Mouse (Mus musculus) skeletal muscle tissue, adult 2 months (tissue): ENCODE results near the gene Abcg1.

Experiments
- DNase-seq: peaks from one replicate; pipeline ENCODE4 v3.0.0-alpha.2; 2012; ENCODE audit warnings: low read depth, low spot score

The Abcg1 gene

DNA sequence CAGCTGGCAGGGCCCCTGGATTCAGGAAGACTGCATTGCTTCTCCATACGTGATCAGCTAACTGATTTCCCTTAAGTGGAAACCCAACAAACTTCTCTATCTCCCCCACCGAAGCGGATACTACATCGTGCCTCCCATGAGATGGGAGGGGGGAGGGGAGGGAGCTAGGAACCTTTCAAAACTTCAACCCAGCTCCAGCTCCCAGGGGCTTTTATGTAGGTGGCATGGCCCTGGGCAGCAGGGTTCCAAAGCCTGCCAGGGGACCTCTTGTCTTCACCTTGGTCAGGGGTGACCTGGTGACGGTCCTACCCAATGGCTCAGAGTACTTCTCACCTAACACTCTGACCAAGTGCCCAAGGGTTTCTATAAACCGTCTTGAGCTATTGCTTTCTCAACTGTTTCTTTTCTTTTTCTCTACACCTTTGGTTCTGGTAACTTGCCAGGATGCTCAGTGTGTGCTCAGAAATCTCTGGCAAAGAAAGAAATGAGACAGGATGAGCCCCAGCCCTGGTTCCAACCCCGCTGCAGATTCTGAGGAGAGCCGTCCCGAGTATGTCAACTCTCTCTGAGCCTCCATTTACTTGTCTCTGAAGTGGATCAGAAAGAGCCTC is 71.3 kb downstream of the Abcg1 start:
- DNase-seq: no peak

DNA sequence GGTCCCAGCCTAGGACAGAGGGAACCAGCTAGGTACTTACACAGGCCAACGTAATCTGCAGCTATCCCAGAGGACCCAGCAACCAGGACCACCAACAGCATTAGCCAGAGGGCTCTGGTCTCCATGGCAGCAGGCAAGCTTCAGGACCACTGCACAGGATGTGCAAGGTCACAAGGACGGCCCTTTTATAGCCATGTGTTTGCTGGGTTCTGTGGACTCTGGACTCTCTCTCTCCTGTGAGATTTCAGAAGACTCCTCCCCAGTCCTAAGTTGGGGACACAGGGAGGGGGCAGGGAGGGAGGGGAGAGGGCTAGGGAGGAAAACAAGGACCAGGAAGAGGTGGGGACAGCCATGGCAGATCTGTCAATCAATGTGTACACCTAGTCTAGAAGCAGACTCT is 72.0 kb downstream of the Abcg1 start, which contains the start of gene Tff3:
Gene Tff3, minus strand, starts transcription at position 195 of the 400 bp plus-strand sequence.
- no peak for DNase-seq

DNA sequence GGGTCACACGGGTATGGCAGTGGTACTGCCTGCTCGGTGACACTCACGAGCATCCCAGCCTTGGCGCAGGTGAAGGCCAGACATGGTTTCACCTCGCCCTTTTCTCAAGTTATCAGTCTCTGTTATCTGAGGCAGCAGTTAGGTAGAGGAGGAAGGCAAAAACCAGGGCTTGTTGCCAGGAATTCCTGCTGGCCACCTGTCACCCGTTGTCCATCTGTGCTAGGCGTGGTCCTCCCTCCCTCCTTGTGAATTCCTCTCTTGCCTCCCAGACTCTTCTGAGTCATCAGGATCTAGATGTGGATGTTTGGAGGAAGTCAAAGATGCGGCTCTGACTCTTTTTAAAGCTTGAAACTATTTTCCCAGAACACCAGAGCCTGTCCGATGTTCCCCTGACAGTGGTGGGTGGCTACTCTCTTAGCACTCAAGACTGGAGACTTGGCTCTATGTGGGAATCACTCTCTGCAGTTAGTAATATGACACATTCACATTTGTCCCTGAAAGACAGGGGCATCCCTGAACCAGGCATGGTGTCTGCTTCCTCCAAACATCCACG is 73.9 kb downstream of the Abcg1 start:
- DNase-seq: no peak

- no peak for DNase-seq
Observed at GRCm38 (mm10) chr17:31133776-31134175, 76.3 kb downstream of the Abcg1 start.

DNA sequence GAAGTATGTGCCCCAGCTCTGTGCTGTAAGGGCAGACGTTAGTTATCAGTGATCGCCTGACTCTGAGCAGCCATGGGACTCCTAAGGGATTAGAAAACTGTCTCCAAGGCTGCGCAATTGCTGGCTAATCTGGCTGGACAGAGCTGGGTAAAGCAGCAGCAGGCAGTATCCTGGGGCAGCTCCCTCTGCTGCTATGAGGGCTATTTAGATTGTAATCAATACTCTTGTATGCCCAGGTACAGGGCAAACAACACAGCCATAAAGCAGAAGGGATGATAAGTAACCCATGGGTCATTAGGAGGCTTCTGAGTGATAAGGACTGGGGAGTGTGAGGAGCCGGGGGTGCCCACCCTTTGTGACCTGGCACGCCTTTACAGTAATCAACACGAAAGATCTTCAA is 77.4 kb downstream of the Abcg1 start:
- no peak for DNase-seq

DNA sequence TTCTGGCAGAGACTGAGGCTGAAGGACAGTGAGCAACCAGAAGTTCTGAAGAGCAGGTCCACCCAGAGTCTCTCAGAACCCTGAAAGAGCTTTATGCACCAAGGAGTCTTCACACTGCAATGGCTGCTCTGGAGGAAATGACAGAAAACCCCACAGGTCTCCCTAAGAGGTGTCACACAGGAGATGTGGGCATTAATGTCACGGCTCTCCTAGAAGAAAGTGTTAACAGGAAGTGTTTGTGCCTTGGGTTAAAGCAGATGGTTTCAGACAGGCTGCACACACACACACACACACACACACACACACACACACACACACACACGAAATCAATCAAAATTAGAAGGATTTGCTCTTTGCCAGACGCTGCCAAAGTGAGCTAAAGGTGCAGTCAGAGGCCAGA is 78.8 kb downstream of the Abcg1 start:
- no peak for DNase-seq

- DNase-seq: no peak
Observed at GRCm38 (mm10) chr17:31136821-31137220, 79.3 kb downstream of the Abcg1 start.

GRCm38 (mm10) chr17:31138398-31138797 is 80.9 kb downstream of the Abcg1 start:
- DNase-seq: peak; percentile 46

DNA sequence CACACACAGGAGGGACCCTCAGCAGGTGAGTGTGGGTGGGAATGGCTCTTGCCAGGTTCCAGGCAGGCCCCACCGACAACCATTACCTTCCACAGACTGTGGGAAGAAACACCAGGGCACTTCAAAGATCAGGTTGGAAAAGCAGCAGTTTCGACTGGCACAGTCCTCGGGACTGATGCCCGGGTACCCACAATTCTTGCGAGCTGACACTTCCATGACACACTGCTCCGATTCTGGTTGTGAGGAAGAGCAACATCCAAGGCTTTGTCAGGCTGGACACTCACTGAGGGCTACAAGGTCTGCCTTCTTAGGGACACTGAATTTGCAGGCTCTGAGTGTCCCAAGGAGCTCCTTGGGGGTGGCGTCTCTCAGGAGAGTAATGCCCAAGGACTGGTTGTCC is 84.6 kb downstream of the Abcg1 start:
- DNase-seq: no peak

- no peak for DNase-seq
Observed at GRCm38 (mm10) chr17:31144040-31145037, 86.9 kb downstream of the Abcg1 start, which contains the start of gene Tff2. TSS of gene Tff2 (minus strand) at chr17:31144282.

DNA sequence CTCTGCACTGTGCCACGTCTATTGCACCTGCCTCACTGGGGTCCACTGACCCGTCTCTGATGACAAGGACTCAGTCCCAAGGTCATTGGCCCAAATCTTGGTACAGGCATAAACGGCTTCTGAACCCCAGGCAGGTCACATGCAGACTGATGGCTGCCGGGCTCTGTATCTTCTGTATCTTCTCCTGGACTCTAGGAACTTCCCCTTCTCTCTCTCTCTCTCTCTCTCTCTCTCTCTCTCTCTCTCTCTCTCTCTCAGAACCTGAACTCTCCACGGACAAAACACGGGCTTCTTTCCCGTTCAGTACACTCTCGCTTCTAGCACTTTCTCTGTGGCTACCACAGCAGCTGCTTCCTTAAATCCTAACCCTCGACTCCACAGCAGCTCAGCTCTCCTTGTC is 88.5 kb downstream of the Abcg1 start:
- no peak for DNase-seq

DNA sequence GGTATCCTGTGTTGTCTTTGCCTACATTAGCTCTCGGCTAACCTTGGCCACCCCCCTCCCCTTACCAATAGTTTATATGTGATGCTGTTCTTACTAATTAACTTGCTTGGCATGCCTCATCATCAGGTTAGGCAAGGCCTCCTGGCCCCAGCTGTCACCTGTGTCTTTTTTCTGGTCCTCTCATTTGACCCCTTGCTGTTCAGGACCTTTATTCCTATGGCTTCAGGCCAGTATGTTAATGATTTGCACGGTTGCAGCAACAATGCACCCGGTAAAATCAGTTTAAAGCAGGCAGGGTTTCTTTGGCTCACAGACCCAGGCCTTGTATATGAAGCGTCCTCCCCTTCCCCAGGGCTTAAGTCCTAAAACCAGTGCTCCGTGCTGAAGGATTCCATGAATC is 95.0 kb downstream of the Abcg1 start:
- DNase-seq: no peak

- DNase-seq: no peak
Observed at GRCm38 (mm10) chr17:31152966-31153499, 95.6 kb downstream of the Abcg1 start.

DNA sequence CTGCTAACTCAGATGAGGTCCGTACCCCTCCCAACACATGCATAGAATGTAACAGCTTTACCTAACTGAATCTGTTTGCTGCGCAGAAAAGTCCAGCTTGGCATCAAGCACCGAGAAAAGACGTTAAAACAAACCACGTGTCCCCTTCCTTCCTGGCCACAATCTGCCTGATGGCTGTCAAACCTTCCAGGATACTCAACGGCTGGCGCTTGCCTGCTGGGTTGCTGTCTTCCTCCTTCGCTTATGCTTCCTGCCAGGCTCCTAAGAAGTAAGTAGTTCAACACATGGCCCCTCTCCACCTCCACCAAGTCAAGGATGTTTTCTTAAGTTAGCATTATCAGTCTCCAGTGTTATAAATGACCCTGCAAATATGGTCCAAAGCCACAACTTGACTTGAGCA is 96.3 kb downstream of the Abcg1 start:
- no peak for DNase-seq

GRCm38 (mm10) chr17:31157921-31158320 is 100.4 kb downstream of the Abcg1 start:
- no peak for DNase-seq

DNA sequence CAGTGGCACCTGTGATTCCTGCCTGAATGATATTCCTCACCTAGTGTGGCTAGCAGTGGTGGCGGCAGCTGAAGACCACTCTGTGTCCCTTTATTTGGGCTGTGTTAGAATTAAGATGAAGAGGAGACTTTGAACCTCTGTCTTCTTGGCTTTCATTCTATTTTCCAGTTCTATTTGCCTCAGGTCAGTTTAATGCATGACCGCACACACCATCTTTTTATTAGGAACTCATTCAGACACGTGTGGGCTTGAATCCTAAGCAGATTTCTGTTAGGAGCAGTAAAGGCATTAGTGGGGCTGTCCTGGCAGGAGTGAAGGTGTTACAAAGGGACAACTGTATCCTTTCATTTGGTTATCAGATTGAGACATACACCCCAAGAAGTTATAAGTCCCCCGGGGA is 102.8 kb downstream of the Abcg1 start:
- no peak for DNase-seq

- no peak for DNase-seq
Observed at GRCm38 (mm10) chr17:31162607-31163006, 105.1 kb downstream of the Abcg1 start.

GRCm38 (mm10) chr17:31163821-31164220 is 106.3 kb downstream of the Abcg1 start:
- no peak for DNase-seq

GRCm38 (mm10) chr17:31165127-31165526 is 107.7 kb downstream of the Abcg1 start, which contains the start of gene Tff1:
TSS of gene Tff1 (minus strand) at chr17:31165277.
- no peak for DNase-seq
